Mouse (Mus musculus): Measurements from ENCODE around the gene Atp2b2. TPM values are rescaled to one million over a fixed set of nuclear protein-coding genes. Genes with fewer than 3 reads are reported as not detected.

The Atp2b2 gene
- polyA plus RNA-seq, 1 experiment from 2014 or later = 32.2 TPM

- no peak for ATAC-seq
- 51% methylated on average over 5 of the region's 5 CpGs for WGBS
- H3K9ac ChIP-seq (replicated peaks; ENCODE audit: low read depth, low read length) = no peak overlapping the region
These were observed 121.9 kb downstream of the Atp2b2 start for GRCm38 (mm10) chr6:113920466-113920865.

GRCm38 (mm10) chr6:113912753-113913152, 129.7 kb downstream of the Atp2b2 start:
- Histone ChIP-seq H3K27ac (ENCODE audit: low read length) (no peak overlapping the region), H3K27me3 (replicated peaks; ENCODE audit: control insufficient read depth, insufficient read depth, low read length) (no peaks in the 10 kb centered on the region), H3K9ac (replicated peaks; ENCODE audit: low read depth, low read length) (no peak overlapping the region), H3K4me3 (replicated peaks; ENCODE audit: low read length) (no peak overlapping the region), H3K9me3 (ENCODE audit: control insufficient read depth, low read length) (no peaks in the 10 kb centered on the region), H3K4me2 (ENCODE audit: low read length) (no peak overlapping the region), H3K36me3 (ENCODE audit: control insufficient read depth, insufficient read depth) (no peaks in the 10 kb centered on the region), H3K4me1 (replicated peaks; ENCODE audit: control insufficient read depth, insufficient read depth, low read length) (no peaks in the 10 kb centered on the region)
- 86% methylated on average over 3 of the region's 3 CpGs for WGBS
- ATAC-seq = no peak

More at GRCm38 (mm10) chr6:113920466-113920865, 121.9 kb downstream of the Atp2b2 start:
- H3K9me3 ChIP-seq (ENCODE audit: control insufficient read depth, low read length) = no peaks in the 10 kb centered on the region
- no peak overlapping the region for H3K27ac ChIP-seq (ENCODE audit: low read length)
- H3K4me1 ChIP-seq (replicated peaks; ENCODE audit: control insufficient read depth, insufficient read depth, low read length) = peaks cover 3% of the 10 kb centered on the region; the same call in 1 of the 2 replicates
- no peak overlapping the region for H3K4me2 ChIP-seq (ENCODE audit: low read length)
- no peak overlapping the region for H3K4me3 ChIP-seq (replicated peaks; ENCODE audit: low read length)
- no peaks in the 10 kb centered on the region for H3K27me3 ChIP-seq (replicated peaks; ENCODE audit: control insufficient read depth, insufficient read depth, low read length)
- H3K36me3 ChIP-seq (ENCODE audit: control insufficient read depth, insufficient read depth) = no peaks in the 10 kb centered on the region

GRCm38 (mm10) chr6:113911094-113911493, 131.3 kb downstream of the Atp2b2 start:
- H3K9ac ChIP-seq (replicated peaks; ENCODE audit: low read depth, low read length) = no peak overlapping the region
- no peaks in the 10 kb centered on the region for H3K36me3 ChIP-seq (ENCODE audit: control insufficient read depth, insufficient read depth)
- no peak overlapping the region for H3K4me2 ChIP-seq (ENCODE audit: low read length)
- H3K4me1 ChIP-seq (replicated peaks; ENCODE audit: control insufficient read depth, insufficient read depth, low read length) = no peaks in the 10 kb centered on the region
- no peak for ATAC-seq
- no peak overlapping the region for H3K27ac ChIP-seq (ENCODE audit: low read length)
- 79% methylated on average over 16 of the region's 16 CpGs for WGBS
- H3K4me3 ChIP-seq (replicated peaks; ENCODE audit: low read length) = no peak overlapping the region
- H3K27me3 ChIP-seq (replicated peaks; ENCODE audit: control insufficient read depth, insufficient read depth, low read length) = no peaks in the 10 kb centered on the region
- H3K9me3 ChIP-seq (ENCODE audit: control insufficient read depth, low read length) = no peaks in the 10 kb centered on the region

- Histone ChIP-seq H3K9me3 (ENCODE audit: control insufficient read depth, low read length) (no peaks in the 10 kb centered on the region), H3K27ac (ENCODE audit: low read length) (no peak overlapping the region), H3K4me2 (ENCODE audit: low read length) (no peak overlapping the region), H3K9ac (replicated peaks; ENCODE audit: low read depth, low read length) (no peak overlapping the region), H3K4me1 (replicated peaks; ENCODE audit: control insufficient read depth, insufficient read depth, low read length) (no peaks in the 10 kb centered on the region), H3K4me3 (replicated peaks; ENCODE audit: low read length) (no peak overlapping the region), H3K36me3 (ENCODE audit: control insufficient read depth, insufficient read depth) (no peaks in the 10 kb centered on the region), H3K27me3 (replicated peaks; ENCODE audit: control insufficient read depth, insufficient read depth, low read length) (no peaks in the 10 kb centered on the region)
- WGBS = 73% methylated on average over 3 of the region's 3 CpGs
- no peak for ATAC-seq
These were observed 131.9 kb downstream of the Atp2b2 start for GRCm38 (mm10) chr6:113910411-113911055.

- no peak overlapping the region for H3K27ac ChIP-seq (ENCODE audit: low read length)
- H3K27me3 ChIP-seq (replicated peaks; ENCODE audit: control insufficient read depth, insufficient read depth, low read length) = no peaks in the 10 kb centered on the region
- no peak for ATAC-seq
- H3K4me2 ChIP-seq (ENCODE audit: low read length) = no peak overlapping the region
- H3K4me3 ChIP-seq (replicated peaks; ENCODE audit: low read length) = no peak overlapping the region
- H3K36me3 ChIP-seq (ENCODE audit: control insufficient read depth, insufficient read depth) = no peaks in the 10 kb centered on the region
- no peak overlapping the region for H3K9ac ChIP-seq (replicated peaks; ENCODE audit: low read depth, low read length)
- 69% methylated on average over 5 of the region's 5 CpGs for WGBS
- H3K9me3 ChIP-seq (ENCODE audit: control insufficient read depth, low read length) = no peaks in the 10 kb centered on the region
- H3K4me1 ChIP-seq (replicated peaks; ENCODE audit: control insufficient read depth, insufficient read depth, low read length) = no peaks in the 10 kb centered on the region
These were observed 132.6 kb downstream of the Atp2b2 start for GRCm38 (mm10) chr6:113909836-113910235.

GRCm38 (mm10) chr6:113908066-113908465, 134.3 kb downstream of the Atp2b2 start:
- Histone ChIP-seq H3K27me3 (replicated peaks; ENCODE audit: control insufficient read depth, insufficient read depth, low read length) (no peaks in the 10 kb centered on the region), H3K36me3 (ENCODE audit: control insufficient read depth, insufficient read depth) (no peaks in the 10 kb centered on the region), H3K4me1 (replicated peaks; ENCODE audit: control insufficient read depth, insufficient read depth, low read length) (no peaks in the 10 kb centered on the region), H3K27ac (ENCODE audit: low read length) (no peak overlapping the region), H3K9ac (replicated peaks; ENCODE audit: low read depth, low read length) (no peak overlapping the region), H3K4me2 (ENCODE audit: low read length) (no peak overlapping the region), H3K9me3 (ENCODE audit: control insufficient read depth, low read length) (no peaks in the 10 kb centered on the region), H3K4me3 (replicated peaks; ENCODE audit: low read length) (no peak overlapping the region)
- ATAC-seq = no peak

- H3K9ac ChIP-seq (replicated peaks; ENCODE audit: low read depth, low read length) = no peak overlapping the region
- H3K4me3 ChIP-seq (replicated peaks; ENCODE audit: low read length) = no peak overlapping the region
- no peaks in the 10 kb centered on the region for H3K27me3 ChIP-seq (replicated peaks; ENCODE audit: control insufficient read depth, insufficient read depth, low read length)
- H3K27ac ChIP-seq (ENCODE audit: low read length) = no peak overlapping the region
- ATAC-seq = no peak
- no peaks in the 10 kb centered on the region for H3K4me1 ChIP-seq (replicated peaks; ENCODE audit: control insufficient read depth, insufficient read depth, low read length)
- H3K36me3 ChIP-seq (ENCODE audit: control insufficient read depth, insufficient read depth) = no peaks in the 10 kb centered on the region
- H3K4me2 ChIP-seq (ENCODE audit: low read length) = no peak overlapping the region
- WGBS = 24% methylated on average over 5 of the region's 5 CpGs
- H3K9me3 ChIP-seq (ENCODE audit: control insufficient read depth, low read length) = no peaks in the 10 kb centered on the region
These were observed 138.0 kb downstream of the Atp2b2 start for GRCm38 (mm10) chr6:113904406-113904805.

GRCm38 (mm10) chr6:113896023-113896422, 146.4 kb downstream of the Atp2b2 start:
- H3K36me3 ChIP-seq (ENCODE audit: control insufficient read depth, insufficient read depth) = no peaks in the 10 kb centered on the region
- H3K9me3 ChIP-seq (ENCODE audit: control insufficient read depth, low read length) = no peaks in the 10 kb centered on the region
- 90% methylated on average over 4 of the region's 4 CpGs for WGBS
- H3K27me3 ChIP-seq (replicated peaks; ENCODE audit: control insufficient read depth, insufficient read depth, low read length) = no peaks in the 10 kb centered on the region
- ATAC-seq = no peak
- no peak overlapping the region for H3K27ac ChIP-seq (ENCODE audit: low read length)
- no peak overlapping the region for H3K9ac ChIP-seq (replicated peaks; ENCODE audit: low read depth, low read length)
- no peak overlapping the region for H3K4me2 ChIP-seq (ENCODE audit: low read length)
- H3K4me3 ChIP-seq (replicated peaks; ENCODE audit: low read length) = no peak overlapping the region
- peaks cover 9% of the 10 kb centered on the region for H3K4me1 ChIP-seq (replicated peaks; ENCODE audit: control insufficient read depth, insufficient read depth, low read length)

- ATAC-seq = no peak
- 88% methylated on average over 3 of the region's 3 CpGs for WGBS
- Histone ChIP-seq H3K4me1 (replicated peaks; ENCODE audit: control insufficient read depth, insufficient read depth, low read length) (peaks cover 22% of the 10 kb centered on the region), H3K27ac (ENCODE audit: low read length) (no peak overlapping the region), H3K27me3 (replicated peaks; ENCODE audit: control insufficient read depth, insufficient read depth, low read length) (no peaks in the 10 kb centered on the region), H3K4me2 (ENCODE audit: low read length) (no peak overlapping the region), H3K9me3 (ENCODE audit: control insufficient read depth, low read length) (no peaks in the 10 kb centered on the region), H3K4me3 (replicated peaks; ENCODE audit: low read length) (no peak overlapping the region), H3K9ac (replicated peaks; ENCODE audit: low read depth, low read length) (no peak overlapping the region), H3K36me3 (ENCODE audit: control insufficient read depth, insufficient read depth) (no peaks in the 10 kb centered on the region)
These were observed 148.4 kb downstream of the Atp2b2 start for GRCm38 (mm10) chr6:113894008-113894407.

Data from forebrain, embryonic 16.5 days (tissue).